Mouse (Mus musculus) monocyte, adult 2 months (primary cell): ENCODE measurements around the gene Git2.

Source experiments
- DNase-seq, 2 experiments: peaks; one replicate each; pipeline ENCODE4 v3.0.0; 2022; ENCODE audit warnings: low spot score in 2 of 2, low read depth in 1 of 2

Git2 gene

GRCm38 (mm10) chr5:114721969-114722368 lies 53.3 kb downstream of the Git2 start:
- DNase-seq = no peak

GRCm38 (mm10) chr5:114720784-114721183 lies 54.5 kb downstream of the Git2 start:
- no peak for DNase-seq

- no peak for DNase-seq
Observed at GRCm38 (mm10) chr5:114719928-114720270, 55.4 kb downstream of the Git2 start.

GRCm38 (mm10) chr5:114719003-114719927 lies 56.1 kb downstream of the Git2 start:
- DNase-seq = no peak

GRCm38 (mm10) chr5:114718483-114718882 lies 56.8 kb downstream of the Git2 start:
- no peak for DNase-seq

GRCm38 (mm10) chr5:114717937-114718336 lies 57.4 kb downstream of the Git2 start:
- DNase-seq = no peak

GRCm38 (mm10) chr5:114717292-114717691 lies 58.0 kb downstream of the Git2 start:
- no peak for DNase-seq

- DNase-seq = no peak
Observed at GRCm38 (mm10) chr5:114714551-114714950, 60.8 kb downstream of the Git2 start.

GRCm38 (mm10) chr5:114709357-114709756 lies 66.0 kb downstream of the Git2 start:
- DNase-seq = no peak

- no peak for DNase-seq
Observed at GRCm38 (mm10) chr5:114708491-114708890, 66.8 kb downstream of the Git2 start.

- peak; percentile 82 to 90 for DNase-seq
Observed at GRCm38 (mm10) chr5:114707265-114708068, 67.8 kb downstream of the Git2 start, which contains the start of gene Tchp. TSS of gene Tchp (plus strand) at chr5:114707760.

- no peak for DNase-seq
Observed at GRCm38 (mm10) chr5:114702403-114703392, 72.6 kb downstream of the Git2 start.

- DNase-seq = peak; percentile 80 to 85
Observed at GRCm38 (mm10) chr5:114699015-114699414, 76.3 kb downstream of the Git2 start.

- no peak for DNase-seq
Observed at GRCm38 (mm10) chr5:114698044-114698746, 77.1 kb downstream of the Git2 start.

GRCm38 (mm10) chr5:114696939-114697338 lies 78.4 kb downstream of the Git2 start:
- no peak for DNase-seq

- no peak for DNase-seq
Observed at GRCm38 (mm10) chr5:114695775-114696174, 79.5 kb downstream of the Git2 start.

GRCm38 (mm10) chr5:114690633-114691567 lies 84.4 kb downstream of the Git2 start, which contains the start of gene Gltp:
TSS of gene Gltp (minus strand) at chr5:114690984.
- peak; percentile 71 to 83 for DNase-seq

GRCm38 (mm10) chr5:114689700-114690366 lies 85.5 kb downstream of the Git2 start:
- peak in 1 of 2 experiments; percentile 35 for DNase-seq
